Mouse (Mus musculus) cerebellum, adult 9-11 months (tissue): Measurements from ENCODE around the gene Nploc4.
"Not testable (repeated sequence)": the region's sequence is repeated elsewhere in the genome, so short reads cannot be mapped to it uniquely, and the experiment has no call there.

ENCODE experiments used
- DNase-seq: peaks from one replicate; pipeline ENCODE4 v3.0.0; 2022

Gene Nploc4

DNA sequence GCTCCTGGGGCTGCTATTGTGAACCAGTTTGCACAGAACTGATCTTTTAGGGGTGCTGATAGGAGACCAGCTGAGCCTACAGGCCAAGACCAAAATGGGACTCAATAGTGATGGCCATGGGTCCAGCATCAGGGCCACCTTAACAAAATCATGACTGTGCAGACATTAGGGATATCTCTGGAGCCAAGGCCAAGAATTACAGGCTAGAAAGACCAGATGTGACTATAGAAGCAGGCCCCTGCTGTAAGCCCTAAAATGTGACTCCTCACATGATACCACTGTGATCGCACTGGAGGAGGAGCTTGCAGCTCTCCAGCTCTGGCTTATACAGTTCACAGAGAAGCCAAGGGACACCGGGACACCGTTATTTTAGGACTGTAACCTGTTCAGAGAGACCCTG lies 4.8 kb upstream of the Nploc4 start, which contains the start of gene Tspan10:
Gene Tspan10 (plus strand): TSS at position 301 of the 400 bp plus-strand sequence.
- no peak for DNase-seq

DNA sequence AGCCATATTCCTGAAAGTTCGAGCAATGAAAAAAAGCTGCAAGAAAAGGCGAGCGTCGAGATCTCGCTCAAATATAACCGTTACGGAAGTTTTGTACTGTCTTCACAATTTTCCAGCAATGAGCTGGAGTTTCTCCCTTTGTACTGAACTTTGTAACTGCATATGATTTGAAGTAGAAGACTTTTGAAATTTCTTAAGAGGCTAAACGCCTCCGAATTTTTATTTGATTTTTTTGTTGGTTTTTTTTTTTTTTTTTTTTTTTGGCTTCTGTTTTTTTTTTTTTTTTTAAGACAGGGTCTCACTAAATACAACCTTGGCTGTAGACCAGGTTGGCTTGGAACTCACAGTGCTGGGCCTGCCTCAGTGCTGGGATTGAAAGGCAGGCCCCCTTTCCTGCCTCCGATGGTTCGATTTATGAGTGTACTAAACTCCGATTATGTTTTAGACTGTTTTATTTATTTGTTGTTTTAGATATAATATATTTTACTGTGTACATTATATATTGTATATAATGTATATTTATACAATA lies 413 bp upstream of the Nploc4 start:
- DNase-seq, result no peak

DNA sequence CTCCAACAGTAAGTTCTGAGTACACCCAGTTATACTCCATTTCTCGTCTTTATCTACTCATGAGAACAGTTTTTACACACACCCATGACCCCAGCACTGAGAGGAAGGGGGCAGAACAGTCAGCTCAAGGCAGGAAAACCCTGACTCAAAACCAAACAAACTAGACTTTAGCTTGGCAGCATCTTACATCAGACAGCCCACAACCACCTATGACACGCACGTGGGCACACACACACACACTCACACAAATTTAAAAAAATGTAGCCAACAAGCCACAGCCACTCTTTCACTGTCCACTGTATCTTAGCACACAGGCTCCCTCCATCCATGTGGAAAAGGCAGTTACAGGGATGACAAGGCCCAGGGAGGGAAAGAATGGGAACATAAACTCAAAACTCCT lies 10.8 kb downstream of the Nploc4 start:
- DNase-seq, result no peak

- peak; percentile 43 for DNase-seq
Measured at GRCm38 (mm10) chr11:120423569-120424295, 13.8 kb downstream of the Nploc4 start.

DNA sequence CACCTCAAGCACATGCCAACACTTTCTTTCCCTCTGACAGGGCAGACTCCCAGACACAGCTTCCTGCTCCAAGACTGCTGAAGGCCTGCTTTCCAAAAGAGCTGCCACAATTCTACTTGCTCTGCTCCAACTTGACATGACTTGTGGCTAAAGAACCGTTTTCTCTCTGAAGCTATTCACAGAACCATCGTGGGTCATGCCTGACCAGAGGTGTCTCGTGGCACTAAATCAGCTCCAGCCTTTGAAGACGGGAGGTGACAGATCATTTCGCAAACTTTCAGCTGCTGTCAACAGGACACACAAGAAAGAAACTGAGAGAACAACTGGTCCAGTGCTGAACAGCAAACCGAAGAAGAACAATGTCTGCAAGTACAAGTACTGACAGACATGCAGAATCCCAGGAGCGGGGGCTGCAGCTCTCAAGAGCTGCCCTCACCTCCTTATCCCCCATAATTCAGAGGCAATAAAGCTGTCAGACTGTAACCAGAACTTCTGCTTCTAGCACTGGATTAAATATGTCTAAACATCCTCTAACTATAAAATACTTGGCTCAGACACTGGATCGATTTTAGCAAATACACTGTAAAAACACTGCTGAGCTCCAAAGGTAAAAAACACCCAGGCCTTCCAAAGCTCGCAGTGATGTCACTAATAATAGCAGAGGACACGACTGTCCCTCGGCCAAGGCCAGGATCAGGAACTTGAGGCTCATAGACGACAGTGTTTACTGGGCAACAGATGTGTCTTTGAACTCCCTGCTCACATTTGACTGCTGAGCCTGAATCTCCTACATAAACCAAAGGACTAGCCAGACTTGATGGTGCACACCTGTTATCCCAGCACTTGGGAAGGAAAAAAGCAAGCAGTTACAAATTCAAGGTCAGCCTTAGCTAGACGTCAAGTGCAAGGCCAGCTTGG lies 14.6 kb downstream of the Nploc4 start:
- DNase-seq, result no peak

DNA sequence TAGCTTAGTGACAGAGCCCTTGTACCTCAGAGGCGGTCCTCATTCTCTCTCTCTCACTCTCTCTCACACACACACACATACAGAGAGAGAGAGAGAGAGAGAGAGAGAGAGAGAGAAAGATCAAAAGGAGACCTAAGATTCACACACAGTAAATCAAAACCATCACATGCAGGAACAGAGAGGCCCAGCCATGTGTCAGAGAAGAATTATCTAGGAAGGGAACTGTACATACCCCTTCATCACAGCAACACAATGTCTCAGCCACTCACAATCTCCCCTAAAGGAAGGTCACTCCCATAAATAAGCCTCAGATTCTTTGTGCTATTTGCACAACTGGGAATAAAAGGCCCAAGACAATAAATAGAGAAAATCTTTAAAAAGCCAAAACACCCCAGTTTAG lies 18.9 kb downstream of the Nploc4 start:
- no peak for DNase-seq

DNA sequence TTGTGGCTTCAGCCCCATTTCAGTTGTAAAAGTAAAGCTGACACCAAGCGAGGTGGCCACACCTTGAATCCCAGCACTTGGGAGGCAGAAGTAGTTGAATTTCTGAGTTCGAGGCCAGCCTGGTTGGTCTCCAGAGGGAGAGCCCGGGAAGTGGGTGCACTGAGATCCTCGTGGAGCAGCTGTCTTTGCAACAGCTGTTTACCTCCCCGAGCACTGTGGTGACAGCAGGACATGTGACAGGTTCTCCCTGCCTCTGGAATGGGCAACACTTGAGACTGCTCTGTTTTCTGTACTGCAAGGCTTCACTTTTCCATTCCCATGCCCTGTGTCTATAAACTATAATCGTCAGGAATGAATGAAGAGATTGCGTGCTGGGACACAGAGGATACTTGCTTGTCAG lies 19.7 kb downstream of the Nploc4 start:
- no peak for DNase-seq

- DNase-seq, result not testable (repeated sequence)
Measured at GRCm38 (mm10) chr11:120413621-120414020, 23.9 kb downstream of the Nploc4 start.

- DNase-seq, result no peak
Measured at GRCm38 (mm10) chr11:120406445-120406844, 31.1 kb downstream of the Nploc4 start.

GRCm38 (mm10) chr11:120405867-120406266 lies 31.6 kb downstream of the Nploc4 start:
- no peak for DNase-seq

DNA sequence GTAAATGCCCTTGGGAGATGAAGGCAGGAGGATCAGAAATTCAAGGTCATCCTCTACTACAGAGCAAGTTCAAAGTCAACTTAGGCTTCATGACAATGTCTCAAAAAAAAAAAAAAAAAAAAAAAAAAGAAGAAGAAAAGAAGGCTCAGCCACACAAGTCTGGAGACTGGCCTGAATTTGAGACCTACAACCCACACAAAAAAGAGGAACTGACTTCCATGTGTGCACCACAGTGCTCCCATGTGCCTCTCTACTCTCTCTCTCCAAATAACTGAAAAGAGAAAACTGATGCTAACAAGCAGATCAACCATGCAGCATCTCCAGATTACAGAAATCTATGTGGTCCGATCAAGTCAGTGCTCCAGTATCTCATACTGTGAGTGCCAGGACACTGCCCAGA lies 32.7 kb downstream of the Nploc4 start:
- no peak for DNase-seq

DNA sequence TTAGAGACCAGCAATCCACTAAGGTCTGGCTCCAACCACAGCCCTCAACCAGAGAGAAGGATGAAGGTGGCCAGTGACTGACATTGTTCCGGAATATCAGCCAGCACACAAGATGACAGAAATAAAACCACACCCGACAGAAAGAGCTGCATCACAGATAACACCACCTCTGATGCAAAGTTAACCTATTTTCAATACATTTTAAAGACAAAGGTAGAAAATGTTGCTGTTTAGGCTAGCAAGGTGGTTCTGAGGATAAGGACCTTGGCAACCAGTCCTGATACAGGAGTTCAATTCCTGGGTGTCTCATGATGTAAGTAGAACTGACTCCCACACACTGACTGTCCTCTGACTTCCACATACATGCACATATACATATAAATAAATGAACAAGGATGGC lies 38.2 kb downstream of the Nploc4 start:
- no peak for DNase-seq

DNA sequence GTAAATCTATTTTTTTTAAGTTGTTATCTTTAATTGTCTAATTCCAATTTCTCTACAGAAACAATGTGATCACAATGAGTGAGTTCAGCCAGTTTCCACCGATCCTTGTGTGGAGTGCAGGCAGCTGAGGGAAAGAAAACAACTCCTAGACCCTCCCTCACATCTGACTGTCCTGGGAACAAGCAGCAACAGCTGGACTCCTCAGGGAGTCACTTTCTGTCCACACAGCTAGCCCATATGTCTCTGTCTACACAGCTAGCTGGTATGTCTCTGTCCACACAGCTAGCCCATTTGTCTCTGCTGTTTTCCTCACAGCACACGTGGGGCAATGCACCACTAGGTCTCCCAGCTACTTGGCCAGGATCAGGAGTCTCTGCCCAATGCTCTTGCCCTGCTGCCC lies 39.9 kb downstream of the Nploc4 start:
- DNase-seq, result no peak

DNA sequence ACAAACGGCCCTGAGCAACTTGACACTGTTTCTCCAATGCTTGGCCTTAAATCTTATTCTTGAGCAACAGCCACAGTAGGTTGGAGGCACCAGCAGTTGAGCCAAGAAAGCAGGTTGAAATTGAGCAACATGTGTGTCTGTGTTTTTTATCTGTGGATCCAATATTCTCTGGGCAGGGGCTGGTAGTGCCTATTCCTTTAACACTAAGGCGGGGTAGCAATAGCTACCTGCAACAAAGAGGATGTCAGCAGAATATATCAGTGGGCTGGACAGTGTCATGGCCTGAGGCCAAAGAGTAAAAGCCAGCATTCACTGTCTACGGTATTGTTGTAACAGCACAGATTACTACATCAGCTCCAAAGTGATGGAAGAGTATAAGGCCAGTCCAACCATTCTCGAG lies 41.8 kb downstream of the Nploc4 start:
- no peak for DNase-seq

DNA sequence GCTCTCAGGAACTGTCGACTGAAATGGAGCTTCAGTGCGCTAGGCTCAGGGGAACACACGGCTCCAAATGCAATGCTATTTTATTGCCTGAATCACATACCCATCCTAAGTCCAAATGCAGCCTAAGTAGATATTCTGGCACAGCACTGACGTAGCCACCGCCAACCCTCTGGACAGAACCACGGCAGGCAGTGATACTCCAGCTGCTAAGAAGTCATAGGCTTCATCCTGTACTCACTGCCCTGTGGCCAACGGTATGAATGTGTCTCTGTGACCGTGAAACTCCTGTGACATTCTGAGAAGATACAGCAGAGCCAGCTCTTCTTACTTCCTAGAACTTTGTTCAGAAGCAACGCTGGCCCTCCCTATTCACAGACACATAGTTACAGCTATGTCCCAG lies 48.9 kb downstream of the Nploc4 start:
- DNase-seq, result no peak

DNA sequence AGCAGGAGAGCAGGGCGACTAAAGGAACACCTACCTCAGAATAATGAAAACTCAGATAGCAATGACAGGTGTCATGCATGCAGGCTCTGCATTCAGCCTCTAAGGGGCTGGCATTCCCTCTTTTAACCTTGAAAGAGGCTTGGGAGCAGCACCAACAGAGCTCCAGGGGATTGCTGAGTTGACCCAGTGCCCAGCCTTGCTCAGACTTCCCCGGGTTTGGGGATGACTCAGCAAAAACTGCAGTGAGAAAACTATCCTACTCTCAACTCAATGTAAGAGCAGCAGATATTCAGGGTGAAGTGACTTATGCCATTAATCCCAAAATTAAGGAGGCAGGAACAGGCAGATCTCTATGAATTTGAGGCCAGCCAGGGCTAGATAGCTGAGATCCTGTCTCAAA lies 50.4 kb downstream of the Nploc4 start:
- no peak for DNase-seq

DNA sequence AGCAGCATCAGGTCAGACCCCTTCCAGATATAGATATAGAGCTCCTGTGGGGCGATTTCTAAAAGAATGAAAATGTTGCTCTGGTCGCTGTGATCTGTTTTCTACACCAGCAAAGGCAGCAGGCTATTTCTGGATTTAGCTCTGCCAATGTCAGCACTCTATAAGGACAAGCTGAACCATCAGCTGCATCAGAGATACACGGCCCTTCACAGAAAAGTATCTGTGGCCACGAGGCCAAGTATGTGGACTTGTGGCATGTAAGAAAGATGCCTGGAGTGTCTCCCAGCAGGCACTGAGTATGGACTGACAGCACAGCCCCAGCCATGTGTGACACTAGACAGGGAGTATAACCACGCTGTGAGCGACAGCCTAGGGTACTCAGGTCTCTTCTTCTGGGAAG lies 50.9 kb downstream of the Nploc4 start:
- DNase-seq, result no peak

- DNase-seq, result no peak
Measured at GRCm38 (mm10) chr11:120382509-120382908, 55.0 kb downstream of the Nploc4 start.

GRCm38 (mm10) chr11:120381157-120381556 lies 56.4 kb downstream of the Nploc4 start:
- no peak for DNase-seq

DNA sequence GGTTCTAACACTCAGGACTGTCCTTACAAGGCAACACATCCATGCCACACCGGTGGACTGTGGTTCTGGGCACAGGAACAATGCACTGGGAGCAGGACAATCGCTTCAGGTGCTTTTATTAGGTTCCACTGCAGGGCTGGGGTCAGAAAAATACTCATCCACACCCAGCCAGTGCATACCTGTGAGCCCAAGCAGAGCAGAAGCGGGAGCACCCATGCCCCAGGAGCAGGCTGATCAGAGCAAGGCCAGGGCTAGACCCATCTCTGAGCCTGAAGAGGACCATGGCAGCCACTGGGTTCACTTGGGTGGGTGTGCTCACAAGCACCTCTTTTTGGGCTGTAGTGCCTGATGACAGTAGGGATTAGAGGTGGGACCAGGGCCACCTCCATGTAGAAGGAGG lies 57.2 kb downstream of the Nploc4 start:
- DNase-seq, result no peak

DNA sequence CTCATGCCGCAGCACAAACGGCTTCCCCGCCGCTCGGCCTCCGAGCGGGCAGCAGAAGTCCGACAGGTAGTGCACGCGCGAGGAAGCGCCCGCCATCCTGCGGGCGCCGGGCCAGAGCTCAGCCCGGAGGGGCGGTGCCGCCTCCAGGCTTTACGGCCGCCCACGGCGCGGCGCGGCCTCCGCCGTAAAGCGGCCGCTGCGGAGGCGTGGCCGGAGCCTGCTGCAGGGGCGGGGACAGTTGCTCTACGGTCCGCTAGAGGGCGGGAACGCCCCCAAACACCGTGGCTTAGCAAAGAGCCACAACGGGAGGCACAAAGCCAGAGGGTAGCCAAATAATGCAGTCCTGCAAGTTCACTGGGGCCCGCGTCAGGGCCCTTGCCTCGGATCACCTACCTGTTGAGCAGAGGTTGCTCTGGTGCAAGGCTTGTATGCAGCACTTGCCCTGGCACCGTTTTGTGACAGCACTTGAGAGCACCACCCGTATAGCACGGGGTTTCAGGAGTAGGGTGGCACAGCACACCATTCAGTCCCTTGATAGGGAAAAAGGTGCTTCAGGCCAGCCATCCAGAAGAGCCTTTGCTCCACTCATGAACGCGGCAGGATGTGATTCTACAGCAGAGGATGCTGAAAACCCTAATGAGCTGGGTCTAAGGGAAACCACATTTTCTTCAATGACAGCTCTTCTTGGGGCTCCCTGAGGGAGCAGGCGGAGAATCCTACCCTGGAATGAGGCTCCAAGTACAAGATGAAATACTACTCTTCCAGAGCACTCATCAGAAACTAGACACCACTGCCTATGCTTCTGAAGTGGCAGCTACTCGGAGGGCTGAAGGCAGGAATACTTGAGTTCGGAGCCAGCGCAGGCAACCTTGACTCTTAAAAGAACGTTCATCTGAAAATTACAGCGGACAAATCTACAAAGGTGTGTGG lies 58.6 kb downstream of the Nploc4 start, which contains the start of gene Faap100:
Gene Faap100 (minus strand): TSS at position 154 of the 930 bp plus-strand sequence.
- DNase-seq, result peak; percentile 89

- DNase-seq, result peak; percentile 70
Measured at GRCm38 (mm10) chr11:120378031-120378610, 59.4 kb downstream of the Nploc4 start.
